Mouse (Mus musculus) embryonic facial prominence, embryonic 15.5 days (tissue): ENCODE data around the gene Arhgap17. TPM values are rescaled to one million over a fixed set of nuclear protein-coding genes. Genes with fewer than 3 reads are reported as not detected.

Experiments
- ATAC-seq: fragments of 200-750 bp; cut with Nextera tagmentation; 2 replicates; pipeline ENCODE4 v1.8.0; 2017; ENCODE audit warnings: low read depth, moderate TSS enrichment; ENCODE audit not compliant: insufficient number of reproducible peaks, low FRiP score, low TSS enrichment
- H3K27ac ChIP-seq: fragments of 300-500 bp; sonication (generic); replicated peaks from 2 replicates; pipeline ENCODE4 v1.5.1; 2015; ENCODE audit warnings: mild to moderate bottlenecking, inconsistent platforms
- H3K27me3 ChIP-seq: fragments of 300-500 bp; sonication (generic); 2 replicates; pipeline ENCODE4 v1.6.1; 2015; ENCODE audit warnings: inconsistent platforms
- H3K36me3 ChIP-seq: fragments of 300-500 bp; sonication (generic); 2 replicates; pipeline ENCODE4 v1.6.1; 2015; ENCODE audit warnings: mild to moderate bottlenecking, inconsistent platforms
- H3K4me1 ChIP-seq: fragments of 300-500 bp; sonication (generic); 2 replicates; pipeline ENCODE4 v1.6.1; 2015; ENCODE audit warnings: inconsistent platforms
- H3K4me2 ChIP-seq: fragments of 300-500 bp; sonication (generic); replicated peaks from 2 replicates; pipeline ENCODE4 v1.6.1; 2015; ENCODE audit warnings: mild to moderate bottlenecking, inconsistent platforms
- H3K4me3 ChIP-seq: fragments of 300-500 bp; sonication (generic); replicated peaks from 2 replicates; pipeline ENCODE4 v1.5.1; 2015; ENCODE audit warnings: mild to moderate bottlenecking, inconsistent platforms
- H3K9ac ChIP-seq: fragments of 300-500 bp; sonication (generic); 2 replicates; pipeline ENCODE4 v1.6.1; 2015; ENCODE audit warnings: inconsistent platforms
- H3K9me3 ChIP-seq: fragments of 300-500 bp; sonication (generic); replicated peaks from 2 replicates; pipeline ENCODE4 v1.6.1; 2016; ENCODE audit warnings: inconsistent platforms
- WGBS: fragments of 180-500 bp; shearing (Covaris S2); methylation state at CpG from one replicate; pipeline ENCODE4 v1.1.7; 2015; 5-methylcytosine and 5-hydroxymethylcytosine counted together
- polyA plus RNA-seq: library from polyadenylated mRNA; unstranded; fragments of >200 nt; fragmentation: Nextera tagmentation; extraction: Ambion mirVana; gene quantifications from 2 replicates; pipeline ENCODE4 v1.2.1, GENCODE M21; 2015

Gene Arhgap17
- polyA plus RNA-seq, 1 experiment from 2014 or later: 24.2 TPM

DNA sequence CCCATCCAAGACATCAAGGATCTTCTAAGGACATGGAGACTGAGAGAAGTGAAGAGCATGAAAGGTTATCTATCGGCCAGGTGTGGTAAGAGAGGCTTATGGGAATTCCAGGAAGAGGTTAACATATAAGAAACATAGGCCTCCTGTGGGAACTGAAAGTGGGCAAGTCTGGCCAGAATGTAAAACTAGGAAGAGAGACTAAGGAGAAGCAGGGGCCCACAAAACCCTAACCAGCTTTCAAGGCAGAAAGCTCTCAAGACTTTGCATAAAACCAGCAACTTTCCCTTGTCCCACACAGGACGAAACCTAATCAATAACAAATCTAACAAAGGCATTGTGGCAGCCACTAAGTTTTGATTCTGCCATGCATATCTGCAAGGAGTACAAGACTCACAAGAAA lies 1.5 kb downstream of the Arhgap17 start:
- no peaks in the 10 kb centered on the region for H3K36me3 ChIP-seq
- peaks cover 35% of the 10 kb centered on the region for H3K4me1 ChIP-seq
- no peak overlapping the region for H3K9ac ChIP-seq
- no peaks in the 10 kb centered on the region for H3K27me3 ChIP-seq
- H3K27ac ChIP-seq: no peak overlapping the region
- H3K4me2 ChIP-seq: peak overlapping the region; percentile 84
- peak overlapping the region; percentile 73; the same call in 1 of the 2 replicates for H3K4me3 ChIP-seq
- H3K9me3 ChIP-seq: no peaks in the 10 kb centered on the region
- ATAC-seq: no peak
- WGBS: 70% methylated on average over 2 of the region's 2 CpGs

DNA sequence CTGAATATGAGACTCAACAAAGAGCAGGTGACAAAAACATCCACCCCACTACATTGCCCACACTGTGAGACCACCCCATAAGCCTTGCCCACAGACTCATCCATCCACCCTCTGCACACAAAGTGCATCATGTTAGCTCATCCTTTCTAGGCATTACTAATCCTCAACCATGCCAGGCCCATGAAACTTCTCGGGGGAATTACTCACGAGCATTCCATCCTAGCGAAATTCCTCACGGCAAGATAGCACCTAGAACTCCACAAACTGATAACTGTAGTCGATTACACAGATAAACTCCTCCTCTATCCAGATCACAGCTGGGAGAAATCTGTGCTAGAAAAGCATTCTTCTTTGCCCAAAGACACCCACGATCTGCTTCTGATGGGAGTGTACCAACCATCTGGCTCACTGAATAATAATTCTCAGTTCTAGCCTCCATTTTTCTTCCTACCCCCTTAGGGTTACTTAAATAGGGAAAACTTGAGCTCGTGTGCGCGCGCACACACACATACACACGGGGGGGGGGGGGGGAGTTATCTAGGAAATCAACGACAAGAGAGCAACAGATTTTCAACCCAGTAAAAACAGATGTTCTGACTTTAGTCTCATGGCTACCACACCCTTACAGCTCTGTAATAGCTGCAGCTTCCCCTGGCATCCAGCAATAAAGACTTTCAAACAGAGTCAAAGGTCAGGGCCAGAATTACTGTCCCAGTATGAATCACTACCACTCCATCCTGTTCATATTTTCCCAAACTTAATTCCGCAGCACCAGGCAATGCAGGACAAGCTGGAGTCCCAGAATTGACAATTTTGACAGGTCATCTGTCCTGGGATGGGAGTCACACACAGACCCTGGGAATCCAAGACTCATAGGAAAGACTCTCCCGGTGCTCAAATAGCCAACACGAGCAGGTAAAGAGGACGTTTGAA lies 2.2 kb downstream of the Arhgap17 start:
- H3K9me3 ChIP-seq: no peaks in the 10 kb centered on the region
- no peak overlapping the region for H3K27ac ChIP-seq
- H3K36me3 ChIP-seq: no peaks in the 10 kb centered on the region
- no peaks in the 10 kb centered on the region for H3K27me3 ChIP-seq
- no peak for ATAC-seq
- WGBS: 57% methylated on average over 16 of the region's 16 CpGs
- H3K9ac ChIP-seq: no peak overlapping the region
- 0 out of 2 replicates have a peak overlapping the region, but pooled peaks have one; percentile 73 for H3K4me3 ChIP-seq
- H3K4me1 ChIP-seq: peaks cover 35% of the 10 kb centered on the region
- H3K4me2 ChIP-seq: peak overlapping the region; percentile 84

DNA sequence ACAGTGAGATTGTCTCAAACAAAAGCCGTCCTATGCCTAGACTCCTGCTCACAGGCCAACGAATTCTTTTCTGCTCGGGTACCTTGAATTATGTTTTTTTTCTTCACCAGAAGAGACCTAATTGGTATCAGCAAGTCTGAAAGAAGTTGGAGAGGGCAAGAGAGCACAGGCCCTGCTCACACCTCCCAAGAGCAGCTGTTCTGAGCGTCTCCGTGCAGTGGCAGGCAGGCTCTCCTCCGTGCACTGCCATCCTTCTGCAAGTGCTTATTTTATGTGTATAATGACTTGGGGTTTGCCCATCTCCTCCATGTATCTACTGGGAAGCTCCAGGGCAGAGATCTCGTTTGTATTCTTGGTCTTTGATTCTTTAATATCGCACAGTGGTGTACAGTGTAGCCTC lies 2.9 kb downstream of the Arhgap17 start:
- Histone ChIP-seq H3K27me3 (no peaks in the 10 kb centered on the region), H3K4me2 (no peak overlapping the region), H3K4me1 (peaks cover 35% of the 10 kb centered on the region), H3K9me3 (no peaks in the 10 kb centered on the region), H3K27ac (no peak overlapping the region), H3K36me3 (no peaks in the 10 kb centered on the region), H3K4me3 (no peak overlapping the region), H3K9ac (no peak overlapping the region)
- no peak for ATAC-seq
- 67% methylated on average over 8 of the region's 8 CpGs for WGBS

GRCm38 (mm10) chr7:123365876-123366741 lies 3.6 kb downstream of the Arhgap17 start:
- H3K4me1 ChIP-seq: peaks cover 35% of the 10 kb centered on the region
- H3K9ac ChIP-seq: no peak overlapping the region
- no peak overlapping the region for H3K4me3 ChIP-seq
- ATAC-seq: no peak
- no peak overlapping the region for H3K4me2 ChIP-seq
- H3K36me3 ChIP-seq: no peaks in the 10 kb centered on the region
- no peak overlapping the region for H3K27ac ChIP-seq
- no peaks in the 10 kb centered on the region for H3K9me3 ChIP-seq
- H3K27me3 ChIP-seq: no peaks in the 10 kb centered on the region
- WGBS: 81% methylated on average over 7 of the region's 7 CpGs

DNA sequence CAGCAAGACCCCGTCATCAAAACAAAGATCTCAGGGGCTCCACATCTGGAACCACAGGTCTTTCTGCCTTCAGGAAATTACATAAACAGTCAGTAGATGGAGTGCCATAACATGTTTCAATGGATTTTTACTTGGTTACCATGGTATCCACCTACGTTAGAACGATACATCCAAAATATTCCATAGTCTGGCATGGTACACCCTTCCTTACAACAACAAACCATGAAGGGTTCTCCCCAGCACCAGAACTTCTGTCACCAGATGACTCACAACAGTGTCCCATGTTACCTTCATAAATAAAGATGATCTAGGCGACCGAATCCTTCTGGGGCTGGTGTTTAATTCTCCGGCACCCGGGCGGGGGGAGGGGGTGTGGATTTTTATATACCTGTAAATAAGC lies 5.7 kb downstream of the Arhgap17 start:
- Histone ChIP-seq H3K4me2 (no peak overlapping the region), H3K9ac (no peak overlapping the region), H3K36me3 (no peaks in the 10 kb centered on the region), H3K9me3 (no peaks in the 10 kb centered on the region), H3K4me3 (no peak overlapping the region), H3K4me1 (peaks cover 25% of the 10 kb centered on the region), H3K27ac (no peak overlapping the region), H3K27me3 (no peaks in the 10 kb centered on the region)
- no peak for ATAC-seq
- WGBS: 76% methylated on average over 8 of the region's 8 CpGs

GRCm38 (mm10) chr7:123362806-123363205 lies 6.9 kb downstream of the Arhgap17 start:
- Histone ChIP-seq H3K27ac (no peak overlapping the region), H3K9ac (no peak overlapping the region), H3K9me3 (no peaks in the 10 kb centered on the region), H3K36me3 (no peaks in the 10 kb centered on the region), H3K4me3 (no peak overlapping the region), H3K27me3 (no peaks in the 10 kb centered on the region), H3K4me1 (peaks cover 18% of the 10 kb centered on the region), H3K4me2 (no peak overlapping the region)
- ATAC-seq: no peak
- WGBS: 84% methylated on average over 3 of the region's 3 CpGs

DNA sequence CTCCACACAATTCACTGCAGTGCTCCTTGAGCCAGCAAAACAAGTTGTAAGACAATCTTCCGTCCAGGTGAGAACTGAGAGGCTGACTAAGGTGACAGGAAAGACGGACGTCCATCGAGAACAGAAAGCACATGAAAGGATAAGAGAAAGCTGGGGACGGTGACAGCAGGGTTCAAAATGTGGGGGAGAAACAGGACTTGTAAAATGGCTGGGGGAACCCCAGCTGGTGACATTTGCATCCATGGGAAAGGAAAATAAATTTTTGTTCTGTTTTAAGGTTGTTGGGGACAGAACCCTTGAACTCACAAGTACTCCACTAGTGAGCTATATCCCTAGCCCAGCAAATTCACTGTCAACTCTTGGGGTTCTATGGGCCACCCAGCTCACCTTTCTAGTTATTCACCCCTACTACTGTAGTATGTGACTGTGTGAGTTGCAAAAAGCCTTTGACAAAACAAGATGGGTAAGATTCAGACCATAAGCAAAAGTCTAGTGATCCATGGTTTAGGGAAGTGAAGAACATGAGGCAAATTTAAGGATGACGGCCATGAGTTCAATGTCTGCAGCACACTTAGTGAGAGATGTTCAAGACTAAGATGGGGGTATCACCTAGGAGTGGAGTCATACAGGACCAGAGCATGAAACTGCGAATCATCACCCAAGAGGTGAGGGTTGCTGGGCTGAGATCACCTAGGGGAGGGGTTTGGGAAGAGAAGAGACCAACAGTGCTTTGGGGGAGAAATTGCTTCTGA lies 8.3 kb downstream of the Arhgap17 start:
- H3K27me3 ChIP-seq: no peaks in the 10 kb centered on the region
- 0 out of 2 replicates have a peak, but pooled peaks cover 5% of the 10 kb centered on the region for H3K4me1 ChIP-seq
- H3K27ac ChIP-seq: no peak overlapping the region
- WGBS: 90% methylated on average over 7 of the region's 7 CpGs
- no peak overlapping the region for H3K9ac ChIP-seq
- no peak overlapping the region for H3K4me2 ChIP-seq
- H3K4me3 ChIP-seq: no peak overlapping the region
- no peaks in the 10 kb centered on the region for H3K36me3 ChIP-seq
- no peaks in the 10 kb centered on the region for H3K9me3 ChIP-seq
- ATAC-seq: no peak

DNA sequence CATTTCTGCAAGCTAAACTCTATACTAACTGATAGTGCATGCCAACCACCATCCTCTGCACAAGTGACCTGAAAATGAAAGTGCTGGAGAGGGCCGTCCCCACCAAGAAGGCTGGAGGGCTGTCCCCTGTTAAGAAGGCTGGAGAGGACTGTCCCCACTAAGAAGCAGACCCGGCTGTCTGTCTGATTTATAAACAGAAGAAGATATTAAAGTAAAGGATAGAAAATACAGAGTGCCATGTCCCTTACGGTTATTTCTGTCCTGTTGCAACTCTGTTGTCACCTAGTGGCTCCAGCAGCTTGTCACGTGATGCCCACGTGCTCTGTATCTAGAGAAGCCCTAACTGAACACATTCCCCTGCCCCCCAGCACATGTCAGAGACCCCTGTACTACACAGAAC lies 9.5 kb downstream of the Arhgap17 start:
- no peaks in the 10 kb centered on the region for H3K9me3 ChIP-seq
- H3K27ac ChIP-seq: no peak overlapping the region
- H3K36me3 ChIP-seq: no peaks in the 10 kb centered on the region
- no peak overlapping the region for H3K4me2 ChIP-seq
- H3K4me1 ChIP-seq: no peaks in the 10 kb centered on the region
- H3K27me3 ChIP-seq: no peaks in the 10 kb centered on the region
- 81% methylated on average over 5 of the region's 5 CpGs for WGBS
- H3K4me3 ChIP-seq: no peak overlapping the region
- no peak for ATAC-seq
- no peak overlapping the region for H3K9ac ChIP-seq

DNA sequence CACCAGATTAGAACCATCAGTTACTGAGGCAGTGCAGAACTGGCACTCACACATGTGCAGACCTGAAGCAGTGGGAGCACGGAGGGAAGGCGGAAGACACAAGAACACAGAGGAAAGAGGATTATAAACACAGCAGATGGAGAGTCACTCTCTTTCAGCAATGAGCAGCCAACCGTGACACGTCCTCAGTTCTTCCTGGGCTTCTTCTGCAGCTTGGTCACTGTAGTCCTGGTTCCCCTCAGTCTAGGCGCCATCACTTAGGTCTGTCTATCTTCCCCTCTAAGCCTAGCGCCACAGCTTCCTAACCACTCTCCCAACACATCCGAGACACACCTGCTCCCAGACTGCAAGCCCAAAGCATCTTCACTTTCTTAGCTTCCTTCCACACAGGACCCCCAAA lies 10.6 kb downstream of the Arhgap17 start:
- no peaks in the 10 kb centered on the region for H3K27me3 ChIP-seq
- no peak for ATAC-seq

GRCm38 (mm10) chr7:123356158-123356557 lies 13.6 kb downstream of the Arhgap17 start:
- Histone ChIP-seq H3K4me2 (no peak overlapping the region), H3K4me3 (no peak overlapping the region), H3K9me3 (no peaks in the 10 kb centered on the region), H3K27me3 (no peaks in the 10 kb centered on the region), H3K9ac (no peak overlapping the region), H3K36me3 (no peaks in the 10 kb centered on the region), H3K27ac (no peak overlapping the region), H3K4me1 (no peaks in the 10 kb centered on the region)
- WGBS: 88% methylated on average over 3 of the region's 3 CpGs
- no peak for ATAC-seq

More for the DNA sequence above, 10.6 kb downstream of the Arhgap17 start:
- WGBS: 91% methylated on average over 7 of the region's 7 CpGs
- H3K9ac ChIP-seq: no peak overlapping the region
- no peak overlapping the region for H3K27ac ChIP-seq
- H3K4me3 ChIP-seq: no peak overlapping the region
- no peak overlapping the region for H3K4me2 ChIP-seq
- H3K4me1 ChIP-seq: no peaks in the 10 kb centered on the region
- no peaks in the 10 kb centered on the region for H3K36me3 ChIP-seq
- H3K9me3 ChIP-seq: no peaks in the 10 kb centered on the region

GRCm38 (mm10) chr7:123354851-123355250 lies 14.9 kb downstream of the Arhgap17 start:
- Histone ChIP-seq H3K4me2 (no peak overlapping the region), H3K4me1 (no peaks in the 10 kb centered on the region), H3K36me3 (no peaks in the 10 kb centered on the region), H3K4me3 (no peak overlapping the region), H3K27ac (no peak overlapping the region), H3K27me3 (no peaks in the 10 kb centered on the region), H3K9me3 (no peaks in the 10 kb centered on the region), H3K9ac (no peak overlapping the region)
- ATAC-seq: no peak
- WGBS: 76% methylated on average over 2 of the region's 2 CpGs
